Mouse (Mus musculus): ENCODE measurements around the gene Serpina3j. TPM values are rescaled to one million over a fixed set of nuclear protein-coding genes. Genes with fewer than 3 reads are reported as not detected.

The Serpina3j gene
- total RNA-seq, 2 experiments from 2014 or later = not detected

Other genes with a start within 250 kb of the Serpina3j start
- gene Serpina5, start 213.4 kb upstream of the Serpina3j start, total RNA-seq (2021) = not detected
- gene Serpina3a, start 201.8 kb upstream of the Serpina3j start, total RNA-seq (2021) = not detected
- not detected for gene Serpina3b, start 186.6 kb upstream of the Serpina3j start, total RNA-seq (2021)
- 1 to 10 TPM; 1.2 to 1.4 TPM for gene Serpina3c, start 160.7 kb upstream of the Serpina3j start, total RNA-seq (2021)
- gene Serpina3f, start 100.0 kb upstream of the Serpina3j start, total RNA-seq (2021) = not detected
- gene Serpina3g, start 78.3 kb upstream of the Serpina3j start, total RNA-seq (2021) = not detected
- not detected for gene Serpina3i, start 51.4 kb upstream of the Serpina3j start, total RNA-seq (2021)
- under 1 TPM; 0.15 to 0.79 TPM for gene Serpina3k, start 23.9 kb downstream of the Serpina3j start, total RNA-seq (2021)
- under 1 TPM in 1 of 2 experiments, not detected in 1; 0.20 TPM for gene Serpina3m, start 23.9 kb downstream of the Serpina3j start, total RNA-seq (2021)
- 1 to 10 TPM; 2.4 to 6.0 TPM for gene Serpina3n, start 92.2 kb downstream of the Serpina3j start, total RNA-seq (2021)
- gene Gsc, start 158.8 kb downstream of the Serpina3j start, total RNA-seq (2021) = not detected